Mouse (Mus musculus): Measurements from ENCODE around the gene Acaa1a. TPM values are rescaled to one million over a fixed set of nuclear protein-coding genes. Genes with fewer than 3 reads are reported as not detected.

The Acaa1a gene
- total RNA-seq (2014; fragmentation: Nextera tagmentation) (21.2 and 53.2 TPM in 2 replicates), total RNA-seq (2017) (8.3 and 30.1 TPM in 2 replicates)

- ATAC-seq (replicated peaks; ENCODE audit: low FRiP score, low TSS enrichment, poor library complexity, severe bottlenecking): peak; percentile 61
These were observed at the start of gene Acaa1a for GRCm38 (mm10) chr9:119339558-119340211. Gene Acaa1a (plus strand): TSS chr9:119339676.

GRCm38 (mm10) chr9:119290791-119291190, 48.7 kb upstream of the Acaa1a start:
- 0 out of 2 replicates have a peak, but pooled peaks have one; percentile 57 for ATAC-seq (replicated peaks; ENCODE audit: low FRiP score, low TSS enrichment, poor library complexity, severe bottlenecking)

- no peak for ATAC-seq (replicated peaks; ENCODE audit: low FRiP score, low TSS enrichment, poor library complexity, severe bottlenecking)
These were observed 41.8 kb upstream of the Acaa1a start for GRCm38 (mm10) chr9:119297696-119298095.

GRCm38 (mm10) chr9:119298563-119298962, 40.9 kb upstream of the Acaa1a start:
- no peak for ATAC-seq (replicated peaks; ENCODE audit: low FRiP score, low TSS enrichment, poor library complexity, severe bottlenecking)

GRCm38 (mm10) chr9:119305863-119306262, 33.6 kb upstream of the Acaa1a start:
- ATAC-seq (replicated peaks; ENCODE audit: low FRiP score, low TSS enrichment, poor library complexity, severe bottlenecking): no peak

GRCm38 (mm10) chr9:119309067-119309466, 30.4 kb upstream of the Acaa1a start:
- ATAC-seq (replicated peaks; ENCODE audit: low FRiP score, low TSS enrichment, poor library complexity, severe bottlenecking): no peak

GRCm38 (mm10) chr9:119313096-119313495, 26.4 kb upstream of the Acaa1a start:
- ATAC-seq (replicated peaks; ENCODE audit: low FRiP score, low TSS enrichment, poor library complexity, severe bottlenecking): no peak

- no peak for ATAC-seq (replicated peaks; ENCODE audit: low FRiP score, low TSS enrichment, poor library complexity, severe bottlenecking)
These were observed 20.6 kb upstream of the Acaa1a start for GRCm38 (mm10) chr9:119318891-119319290.

- no peak for ATAC-seq (replicated peaks; ENCODE audit: low FRiP score, low TSS enrichment, poor library complexity, severe bottlenecking)
These were observed 19.0 kb upstream of the Acaa1a start for GRCm38 (mm10) chr9:119320446-119320845.

GRCm38 (mm10) chr9:119320946-119321345, 18.5 kb upstream of the Acaa1a start:
- ATAC-seq (replicated peaks; ENCODE audit: low FRiP score, low TSS enrichment, poor library complexity, severe bottlenecking): no peak

- ATAC-seq (replicated peaks; ENCODE audit: low FRiP score, low TSS enrichment, poor library complexity, severe bottlenecking): peak; percentile 8; the same call in 1 of the 2 replicates
These were observed 17.9 kb upstream of the Acaa1a start for GRCm38 (mm10) chr9:119321392-119322229.

GRCm38 (mm10) chr9:119322289-119323259, 16.9 kb upstream of the Acaa1a start, which contains the start of gene Oxsr1:
Gene Oxsr1 (minus strand): TSS chr9:119322427.
- ATAC-seq (replicated peaks; ENCODE audit: low FRiP score, low TSS enrichment, poor library complexity, severe bottlenecking): peak; percentile 95

GRCm38 (mm10) chr9:119323260-119323645, 16.2 kb upstream of the Acaa1a start:
- 0 out of 2 replicates have a peak, but pooled peaks have one; percentile 12 for ATAC-seq (replicated peaks; ENCODE audit: low FRiP score, low TSS enrichment, poor library complexity, severe bottlenecking)

GRCm38 (mm10) chr9:119324130-119324529, 15.3 kb upstream of the Acaa1a start:
- ATAC-seq (replicated peaks; ENCODE audit: low FRiP score, low TSS enrichment, poor library complexity, severe bottlenecking): no peak

GRCm38 (mm10) chr9:119328488-119328887, 11.0 kb upstream of the Acaa1a start:
- no peak for ATAC-seq (replicated peaks; ENCODE audit: low FRiP score, low TSS enrichment, poor library complexity, severe bottlenecking)

GRCm38 (mm10) chr9:119330186-119330963, 9.1 kb upstream of the Acaa1a start:
- no peak for ATAC-seq (replicated peaks; ENCODE audit: low FRiP score, low TSS enrichment, poor library complexity, severe bottlenecking)

GRCm38 (mm10) chr9:119334324-119334723, 5.2 kb upstream of the Acaa1a start:
- ATAC-seq (replicated peaks; ENCODE audit: low FRiP score, low TSS enrichment, poor library complexity, severe bottlenecking): 0 out of 2 replicates have a peak, but pooled peaks have one; percentile 14

GRCm38 (mm10) chr9:119334834-119335233, 4.6 kb upstream of the Acaa1a start:
- ATAC-seq (replicated peaks; ENCODE audit: low FRiP score, low TSS enrichment, poor library complexity, severe bottlenecking): no peak

GRCm38 (mm10) chr9:119335571-119335970, 3.9 kb upstream of the Acaa1a start:
- ATAC-seq (replicated peaks; ENCODE audit: low FRiP score, low TSS enrichment, poor library complexity, severe bottlenecking): no peak
